Mouse (Mus musculus): ENCODE results near the gene Prdm16. TPM values are rescaled to one million over a fixed set of nuclear protein-coding genes. Genes with fewer than 3 reads are reported as not detected.

Prdm16 gene
- polyA plus RNA-seq, 1 experiment from 2014 or later: 2.0 TPM

DNA sequence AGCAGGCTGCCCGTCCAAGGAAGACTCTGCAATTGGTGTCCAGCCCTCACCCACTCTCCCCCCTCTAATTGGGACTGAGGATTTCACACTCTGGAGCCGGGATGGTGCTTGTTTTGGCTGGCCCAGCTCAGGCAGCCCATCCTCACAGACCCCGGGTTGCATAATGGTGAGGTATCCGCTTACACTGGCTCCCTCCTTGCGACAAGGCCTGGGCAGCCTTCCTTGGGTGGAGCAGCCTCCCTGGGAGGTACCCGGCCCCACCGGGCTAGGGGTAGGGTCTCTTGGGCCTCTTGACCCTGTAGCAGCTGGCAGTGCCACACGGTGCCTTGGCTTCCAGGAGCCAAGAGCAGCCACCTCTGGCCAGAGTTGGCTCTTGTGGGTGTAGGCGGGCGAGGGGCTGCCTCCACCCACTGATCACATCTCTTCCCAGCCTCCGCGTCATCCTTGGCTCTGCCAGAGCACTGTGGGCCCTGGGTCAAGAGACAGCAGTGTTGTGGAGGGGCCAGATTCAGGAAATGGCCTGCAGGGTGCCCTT lies 26.1 kb upstream of the Prdm16 start:
- Histone ChIP-seq H3K4me1 (replicated peaks) (no peaks in the 10 kb centered on the region), H3K27ac (replicated peaks) (no peak overlapping the region), H3K4me2 (no peak overlapping the region), H3K4me3 (replicated peaks) (no peak overlapping the region), H3K9ac (no peak overlapping the region), H3K36me3 (replicated peaks) (no peaks in the 10 kb centered on the region), H3K9me3 (replicated peaks) (no peaks in the 10 kb centered on the region), H3K27me3 (no peaks in the 10 kb centered on the region; the same call in 1 of the 2 replicates)
- no peak for ATAC-seq (ENCODE audit: insufficient read depth)
- WGBS (ENCODE audit: insufficient replicate concordance): 58% methylated on average over 12 of the region's 12 CpGs

DNA sequence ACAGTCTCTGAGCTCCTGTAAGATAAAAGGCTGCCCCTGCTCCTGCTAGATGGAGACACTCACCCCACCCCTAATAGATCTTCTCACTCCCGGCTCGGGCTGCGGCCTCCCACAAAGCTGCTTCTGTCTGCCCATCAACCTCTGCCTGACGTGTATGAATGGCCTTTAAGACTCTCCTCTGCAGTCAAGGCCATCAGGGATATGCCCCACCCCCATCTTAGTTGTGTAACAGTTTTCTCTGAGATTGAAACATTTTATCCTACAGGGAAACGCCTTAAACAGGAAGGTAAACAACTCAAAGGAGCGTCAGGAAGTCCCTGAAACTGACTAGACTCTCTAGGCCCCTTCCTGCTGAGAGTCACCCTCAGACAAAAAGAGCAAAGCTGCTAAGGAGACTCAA lies 24.6 kb upstream of the Prdm16 start:
- no peaks in the 10 kb centered on the region for H3K4me1 ChIP-seq (replicated peaks)
- H3K9ac ChIP-seq: no peak overlapping the region
- no peak overlapping the region for H3K4me2 ChIP-seq
- H3K36me3 ChIP-seq (replicated peaks): no peaks in the 10 kb centered on the region
- H3K27ac ChIP-seq (replicated peaks): no peak overlapping the region
- H3K4me3 ChIP-seq (replicated peaks): no peak overlapping the region
- 27% methylated on average over 6 of the region's 6 CpGs for WGBS (ENCODE audit: insufficient replicate concordance)
- H3K9me3 ChIP-seq (replicated peaks): no peaks in the 10 kb centered on the region
- no peak for ATAC-seq (ENCODE audit: insufficient read depth)
- no peaks in the 10 kb centered on the region; the same call in 1 of the 2 replicates for H3K27me3 ChIP-seq

DNA sequence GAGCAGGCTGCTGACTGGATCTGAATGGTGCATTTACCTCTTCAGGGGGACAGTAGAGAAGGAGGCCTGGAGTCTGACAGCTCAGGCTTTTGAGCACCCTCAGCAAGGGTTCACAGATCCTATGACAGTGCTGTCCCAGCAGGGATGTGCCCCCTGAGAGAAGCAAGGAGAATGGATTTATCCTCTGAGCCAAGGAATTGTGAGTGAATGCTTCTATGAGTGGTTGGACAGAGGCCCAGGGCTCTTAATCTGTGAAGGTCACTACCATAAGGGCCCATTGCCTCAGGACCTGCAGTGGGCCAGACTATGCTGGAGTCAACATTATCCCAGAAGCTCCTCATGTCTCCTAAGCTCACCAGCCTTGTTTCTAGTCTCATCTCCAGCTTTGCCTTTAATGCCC lies 23.4 kb upstream of the Prdm16 start:
- Histone ChIP-seq H3K36me3 (replicated peaks) (no peaks in the 10 kb centered on the region), H3K4me1 (replicated peaks) (no peaks in the 10 kb centered on the region), H3K9me3 (replicated peaks) (no peaks in the 10 kb centered on the region), H3K27me3 (no peaks in the 10 kb centered on the region; the same call in 1 of the 2 replicates), H3K27ac (replicated peaks) (no peak overlapping the region), H3K9ac (no peak overlapping the region), H3K4me2 (no peak overlapping the region), H3K4me3 (replicated peaks) (no peak overlapping the region)
- no peak for ATAC-seq (ENCODE audit: insufficient read depth)

DNA sequence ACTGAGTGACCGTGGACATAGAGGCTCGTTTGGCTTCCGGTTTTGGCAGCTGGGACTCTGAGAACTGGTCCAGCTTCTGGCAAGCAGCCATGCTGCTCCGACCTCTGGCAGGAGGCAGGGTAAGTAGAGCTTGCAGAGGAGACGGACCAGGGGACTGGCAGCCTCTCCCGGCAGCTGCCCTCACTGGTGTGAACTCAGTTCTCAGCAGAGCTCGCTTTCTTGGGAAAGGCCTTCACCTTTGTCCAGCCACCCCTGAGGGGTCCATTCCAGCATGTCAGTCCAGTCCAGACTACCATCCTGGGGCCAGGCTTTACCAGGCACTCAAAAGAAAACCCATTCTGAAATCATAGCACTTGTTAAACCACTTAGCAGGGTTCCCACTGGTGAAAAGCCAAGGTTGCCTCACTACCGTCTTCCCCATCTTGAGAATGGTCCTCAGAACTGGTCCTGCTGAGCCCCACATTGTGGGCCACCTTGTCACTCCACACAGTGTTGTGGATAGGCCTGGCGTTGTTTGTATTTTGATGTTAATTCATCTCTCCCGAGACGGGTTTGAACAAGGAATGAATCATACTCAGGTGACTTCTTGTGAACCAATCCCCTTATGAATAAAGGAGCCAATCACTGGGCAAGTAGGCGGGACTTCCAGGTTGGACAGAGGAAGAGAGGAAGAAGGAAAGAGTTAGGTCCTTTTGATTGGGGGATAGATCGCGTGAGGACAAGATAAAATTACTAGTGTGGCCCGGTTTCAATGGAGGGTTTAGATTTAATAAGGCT lies 18.6 kb upstream of the Prdm16 start:
- H3K4me2 ChIP-seq: no peak overlapping the region
- H3K9me3 ChIP-seq (replicated peaks): no peaks in the 10 kb centered on the region
- ATAC-seq (ENCODE audit: insufficient read depth): no peak
- H3K27ac ChIP-seq (replicated peaks): no peak overlapping the region
- no peak overlapping the region for H3K9ac ChIP-seq
- 65% methylated on average over 15 of the region's 15 CpGs for WGBS (ENCODE audit: insufficient replicate concordance)
- H3K36me3 ChIP-seq (replicated peaks): no peaks in the 10 kb centered on the region
- no peak overlapping the region for H3K4me3 ChIP-seq (replicated peaks)
- H3K4me1 ChIP-seq (replicated peaks): no peaks in the 10 kb centered on the region
- peaks cover 21% of the 10 kb centered on the region for H3K27me3 ChIP-seq

DNA sequence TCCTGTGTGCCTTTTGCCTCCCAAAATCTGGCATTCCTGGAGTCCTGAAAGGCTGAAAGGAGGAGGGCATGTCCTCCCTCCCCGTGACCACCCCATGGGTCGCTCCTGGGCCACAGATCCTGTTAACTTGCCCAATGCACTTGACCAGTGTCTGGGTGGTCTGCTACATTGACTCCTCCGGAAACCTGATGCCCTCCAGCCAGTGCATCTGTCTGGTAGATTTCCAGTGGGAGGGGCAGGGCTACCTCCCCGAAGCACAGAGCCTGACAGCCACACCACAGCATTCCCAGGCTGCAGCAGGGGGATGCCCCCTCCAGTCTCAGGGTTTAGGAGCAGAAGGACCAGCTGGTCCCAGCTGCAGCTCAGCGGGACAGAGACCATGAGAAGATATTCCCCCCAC lies 15.8 kb upstream of the Prdm16 start:
- Histone ChIP-seq H3K36me3 (replicated peaks) (no peaks in the 10 kb centered on the region), H3K9me3 (replicated peaks) (no peaks in the 10 kb centered on the region), H3K27me3 (peaks cover 26% of the 10 kb centered on the region), H3K4me2 (no peak overlapping the region), H3K9ac (no peak overlapping the region), H3K4me3 (replicated peaks) (no peak overlapping the region), H3K4me1 (replicated peaks) (no peaks in the 10 kb centered on the region), H3K27ac (replicated peaks) (no peak overlapping the region)
- no peak for ATAC-seq (ENCODE audit: insufficient read depth)
- WGBS (ENCODE audit: insufficient replicate concordance): 25% methylated on average over 5 of the region's 5 CpGs

DNA sequence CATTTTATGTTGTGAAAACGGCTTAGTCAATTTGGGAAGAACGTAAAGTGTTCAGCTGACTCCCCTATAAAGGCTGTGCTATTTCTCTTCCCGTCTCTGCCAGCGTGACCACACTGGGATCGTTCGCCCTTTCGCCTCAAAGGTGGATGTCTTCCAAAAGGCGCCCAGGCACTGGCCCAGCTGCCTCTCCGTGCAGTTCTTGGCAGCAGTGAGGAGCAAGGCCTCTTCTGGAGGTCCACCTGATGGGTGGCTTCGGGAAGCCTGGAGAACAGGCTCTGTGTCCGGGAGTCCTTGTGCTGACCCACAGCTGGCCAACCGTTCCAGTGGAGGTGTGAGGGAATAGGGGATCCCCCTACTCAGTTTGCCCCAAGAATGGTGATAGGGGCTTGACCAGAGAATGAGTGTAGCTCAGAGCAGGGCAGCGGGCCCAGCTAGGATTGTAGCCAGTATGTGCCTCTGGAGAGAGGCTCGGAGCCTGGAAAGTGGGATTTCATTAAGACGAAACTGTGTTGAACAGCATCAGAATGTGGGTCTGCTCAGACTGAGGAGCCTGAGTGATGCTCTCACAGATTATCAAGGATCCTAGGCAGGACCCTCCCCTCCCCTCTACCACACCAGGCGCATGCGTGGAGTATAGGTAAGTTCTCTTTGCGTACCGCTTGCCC lies 12.5 kb upstream of the Prdm16 start:
- H3K27me3 ChIP-seq: peaks cover 38% of the 10 kb centered on the region
- WGBS (ENCODE audit: insufficient replicate concordance): 64% methylated on average over 19 of the region's 19 CpGs
- H3K4me3 ChIP-seq (replicated peaks): no peak overlapping the region
- H3K36me3 ChIP-seq (replicated peaks): no peaks in the 10 kb centered on the region
- no peak overlapping the region for H3K4me2 ChIP-seq
- no peak for ATAC-seq (ENCODE audit: insufficient read depth)
- H3K4me1 ChIP-seq (replicated peaks): no peaks in the 10 kb centered on the region
- H3K9ac ChIP-seq: no peak overlapping the region
- no peaks in the 10 kb centered on the region for H3K9me3 ChIP-seq (replicated peaks)
- no peak overlapping the region for H3K27ac ChIP-seq (replicated peaks)

DNA sequence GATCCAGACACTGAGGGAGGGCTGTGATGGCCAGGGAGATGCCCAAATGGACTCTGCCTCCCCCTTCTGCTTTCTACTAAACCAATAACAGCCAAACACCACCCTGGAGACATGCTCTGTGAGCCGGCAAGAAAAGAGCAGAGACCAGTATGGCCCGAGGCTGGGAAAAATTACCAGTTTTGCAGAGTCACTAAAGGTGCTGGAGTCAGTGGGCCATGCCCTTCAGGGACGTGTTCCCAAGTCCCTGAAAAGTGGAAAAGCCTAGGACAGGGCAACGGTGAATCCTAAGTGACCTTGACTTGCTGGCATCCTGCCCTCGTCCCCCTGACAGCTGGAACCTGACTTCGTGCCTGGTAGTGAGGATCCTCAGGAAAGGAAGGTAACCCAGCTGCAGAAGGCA lies 5.8 kb upstream of the Prdm16 start:
- H3K27ac ChIP-seq (replicated peaks): no peak overlapping the region
- WGBS (ENCODE audit: insufficient replicate concordance): 5% methylated on average over 6 of the region's 6 CpGs
- no peak overlapping the region for H3K9ac ChIP-seq
- 0 out of 2 replicates have a peak, but pooled peaks cover 2% of the 10 kb centered on the region for H3K4me1 ChIP-seq (replicated peaks)
- H3K4me3 ChIP-seq (replicated peaks): no peak overlapping the region
- no peaks in the 10 kb centered on the region for H3K9me3 ChIP-seq (replicated peaks)
- peaks cover 82% of the 10 kb centered on the region for H3K27me3 ChIP-seq
- no peak for ATAC-seq (ENCODE audit: insufficient read depth)
- H3K36me3 ChIP-seq (replicated peaks): no peaks in the 10 kb centered on the region
- no peak overlapping the region for H3K4me2 ChIP-seq

DNA sequence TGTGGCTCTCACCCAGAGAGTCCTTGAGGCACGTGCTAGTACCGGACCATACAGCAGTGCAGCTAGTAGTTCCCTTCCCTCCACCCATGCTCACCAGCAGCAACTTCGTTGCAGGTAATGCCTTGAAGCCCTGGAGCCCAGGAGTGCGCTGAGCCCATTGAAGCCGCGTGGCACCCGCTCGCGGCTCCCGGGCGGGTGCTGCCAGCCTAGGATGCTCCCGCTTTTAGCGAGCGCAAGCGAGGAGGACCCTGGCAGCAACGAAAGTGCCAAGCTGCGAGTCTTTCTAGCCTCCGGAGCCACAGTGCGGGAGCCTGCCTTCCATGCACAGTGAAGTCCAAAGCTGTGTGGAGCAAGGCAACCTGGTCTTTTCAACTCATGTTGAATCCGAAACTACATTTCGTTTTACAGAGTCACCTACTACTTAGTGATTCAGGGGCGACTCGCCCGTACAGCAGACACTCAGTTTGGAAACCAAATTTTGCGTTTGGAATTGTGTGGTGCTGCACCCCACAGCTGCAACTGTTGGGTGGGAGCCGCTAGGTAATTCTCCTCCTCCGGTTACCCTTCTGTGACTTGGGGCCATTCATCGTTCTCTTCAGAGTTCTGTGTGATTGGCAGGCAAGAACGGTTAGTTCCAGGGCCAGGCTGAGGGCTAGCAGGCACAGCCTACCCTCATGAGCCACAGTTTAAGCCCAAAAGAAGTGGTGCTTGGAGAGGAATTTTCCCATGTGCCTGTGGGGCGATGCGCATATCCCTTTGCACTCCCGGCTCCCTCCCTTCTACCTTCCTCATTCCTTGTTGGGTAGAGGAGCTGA lies 4.8 kb upstream of the Prdm16 start:
- Histone ChIP-seq H3K4me1 (replicated peaks) (0 out of 2 replicates have a peak, but pooled peaks cover 7% of the 10 kb centered on the region), H3K4me3 (replicated peaks) (no peak overlapping the region), H3K27ac (replicated peaks) (no peak overlapping the region), H3K27me3 (peaks cover 92% of the 10 kb centered on the region), H3K9ac (no peak overlapping the region), H3K4me2 (no peak overlapping the region), H3K36me3 (replicated peaks) (no peaks in the 10 kb centered on the region), H3K9me3 (replicated peaks) (no peaks in the 10 kb centered on the region)
- WGBS (ENCODE audit: insufficient replicate concordance): 3% methylated on average over 32 of the region's 32 CpGs
- ATAC-seq (ENCODE audit: insufficient read depth): no peak

DNA sequence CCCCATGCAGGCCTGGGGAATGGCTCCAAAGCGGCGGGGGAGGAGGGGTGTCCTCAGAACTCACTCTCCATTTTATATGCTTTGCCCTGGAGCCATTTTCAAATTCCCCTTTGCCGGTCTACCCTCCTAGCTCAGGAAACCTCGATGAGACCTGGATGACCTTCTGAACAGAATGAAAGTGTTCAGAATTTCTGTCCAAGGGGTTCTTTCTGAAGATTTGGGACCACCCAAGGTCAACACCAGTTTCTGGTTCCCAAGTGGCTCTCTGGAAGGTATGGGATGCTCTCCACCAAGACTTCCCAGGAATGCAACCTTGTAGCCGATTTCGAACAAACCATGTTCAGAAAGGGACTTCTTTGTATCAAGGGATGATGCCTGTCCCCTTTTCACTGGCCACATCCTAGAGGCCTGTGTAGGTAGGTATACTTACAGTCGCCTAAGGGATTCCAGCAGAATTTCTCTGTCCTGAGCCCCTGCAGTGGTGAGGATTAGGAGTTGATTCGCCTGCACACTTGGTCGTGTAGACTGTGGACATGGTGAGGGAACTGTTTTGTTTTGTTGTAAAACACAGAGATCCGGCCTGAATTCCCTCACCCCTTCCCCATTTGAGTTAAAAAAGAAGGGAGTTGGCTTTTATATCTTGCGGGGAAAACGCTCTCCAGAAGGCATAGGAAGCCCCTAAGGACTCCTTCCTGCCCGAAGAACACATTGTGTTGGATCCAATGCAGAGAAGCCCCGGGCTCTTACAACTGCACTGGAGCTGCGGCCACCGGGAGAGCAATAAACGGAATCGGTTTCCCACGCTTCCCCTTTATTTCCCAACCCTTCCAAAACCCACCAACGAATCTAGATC lies 4.0 kb upstream of the Prdm16 start:
- H3K27me3 ChIP-seq: peaks cover 95% of the 10 kb centered on the region

DNA sequence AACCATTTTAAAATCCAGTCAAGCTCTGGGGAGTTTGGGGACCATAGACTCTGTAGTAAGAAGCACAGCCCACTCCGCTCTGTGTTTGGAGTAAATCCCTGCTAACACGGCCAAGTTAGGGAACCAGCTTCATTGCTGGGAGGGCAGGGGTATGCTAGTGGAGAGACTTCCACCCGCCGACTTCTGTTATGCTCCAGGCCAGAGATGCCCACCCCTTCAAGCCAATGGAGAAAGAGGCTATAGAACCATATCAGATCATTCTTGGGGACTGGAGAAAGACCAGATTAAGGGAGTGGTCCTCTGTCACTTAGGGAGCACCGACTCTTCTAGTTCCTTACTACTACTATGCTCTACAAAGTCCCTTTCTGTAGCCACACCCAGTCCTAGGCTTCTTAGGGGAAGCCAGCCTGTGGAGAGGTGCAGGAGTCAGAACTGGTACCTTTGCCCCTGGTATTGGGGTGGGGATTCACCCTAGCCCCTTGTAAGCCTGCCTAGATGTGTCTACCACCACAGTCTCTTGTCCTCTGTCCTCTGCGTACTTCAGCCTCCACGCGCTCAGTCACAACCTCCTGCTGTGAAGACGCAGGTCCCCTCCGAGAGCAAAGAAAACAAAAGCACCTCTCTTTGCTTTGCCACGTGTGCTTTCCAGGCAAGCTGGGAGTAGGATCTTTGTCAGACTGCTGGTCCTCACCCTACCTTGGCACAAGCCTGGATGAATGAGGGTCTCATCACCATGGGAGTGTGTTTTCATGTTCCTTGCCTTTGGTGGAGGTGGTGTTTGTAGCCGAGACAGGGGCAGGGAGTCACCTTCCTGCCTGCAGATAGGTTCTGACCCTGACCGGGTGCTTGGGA lies 3.1 kb upstream of the Prdm16 start:
- ATAC-seq (ENCODE audit: insufficient read depth): no peak
- Histone ChIP-seq H3K9me3 (replicated peaks) (no peaks in the 10 kb centered on the region), H3K27me3 (peaks cover 99% of the 10 kb centered on the region), H3K4me1 (replicated peaks) (peaks cover 15% of the 10 kb centered on the region; the same call in 1 of the 2 replicates), H3K9ac (no peak overlapping the region), H3K4me3 (replicated peaks) (no peak overlapping the region), H3K36me3 (replicated peaks) (no peaks in the 10 kb centered on the region), H3K4me2 (no peak overlapping the region), H3K27ac (replicated peaks) (no peak overlapping the region)
- 12% methylated on average over 13 of the region's 13 CpGs for WGBS (ENCODE audit: insufficient replicate concordance)

More for the DNA sequence above, 4.0 kb upstream of the Prdm16 start:
- WGBS (ENCODE audit: insufficient replicate concordance): 4% methylated on average over 20 of the region's 20 CpGs
- Histone ChIP-seq H3K4me3 (replicated peaks) (no peak overlapping the region), H3K9me3 (replicated peaks) (no peaks in the 10 kb centered on the region), H3K36me3 (replicated peaks) (no peaks in the 10 kb centered on the region), H3K9ac (no peak overlapping the region), H3K4me1 (replicated peaks) (0 out of 2 replicates have a peak, but pooled peaks cover 7% of the 10 kb centered on the region), H3K4me2 (no peak overlapping the region), H3K27ac (replicated peaks) (no peak overlapping the region)
- no peak for ATAC-seq (ENCODE audit: insufficient read depth)

Measured in liver, embryonic 15.5 days (tissue).